Mouse (Mus musculus): ENCODE results near the gene Klc4. TPM values are rescaled to one million over a fixed set of nuclear protein-coding genes. Genes with fewer than 3 reads are reported as not detected.

Klc4 gene
- polyA plus RNA-seq, 1 experiment from 2014 or later, result 32.3 TPM

Other genes with a start within 250 kb of the Klc4 start
- 2.7 and 43.4 TPM in 2 replicates for gene Crip3, start 217.1 kb downstream of the Klc4 start, polyA plus RNA-seq (2015; fragmentation: Nextera tagmentation; extraction: Ambion mirVana)
- gene Slc22a7, start 207.6 kb downstream of the Klc4 start, polyA plus RNA-seq (2015; fragmentation: Nextera tagmentation; extraction: Ambion mirVana), result 1.3 TPM in 1 of 2 replicates, not detected in the other
- gene Ttbk1, start 158.3 kb downstream of the Klc4 start, polyA plus RNA-seq (2015; fragmentation: Nextera tagmentation; extraction: Ambion mirVana), result 5.5 and 7.8 TPM in 2 replicates
- gene Dnph1, start 149.3 kb downstream of the Klc4 start, polyA plus RNA-seq (2015; fragmentation: Nextera tagmentation; extraction: Ambion mirVana), result 13.6 and 22.7 TPM in 2 replicates
- 17.3 and 22.6 TPM in 2 replicates for gene Cul9, start 99.6 kb downstream of the Klc4 start, polyA plus RNA-seq (2015; fragmentation: Nextera tagmentation; extraction: Ambion mirVana)
- gene Srf, start 89.8 kb downstream of the Klc4 start, polyA plus RNA-seq (2015; fragmentation: Nextera tagmentation; extraction: Ambion mirVana), result 2.5 and 6.4 TPM in 2 replicates
- gene Ptk7, start 16.5 kb downstream of the Klc4 start, polyA plus RNA-seq (2015; fragmentation: Nextera tagmentation; extraction: Ambion mirVana), result 29.3 and 41.7 TPM in 2 replicates
- 64.9 and 80.5 TPM in 2 replicates for gene Mrpl2, start 207 bp upstream of the Klc4 start, polyA plus RNA-seq (2015; fragmentation: Nextera tagmentation; extraction: Ambion mirVana)
- 37.1 and 40.1 TPM in 2 replicates for gene Cul7, start 4.3 kb upstream of the Klc4 start, polyA plus RNA-seq (2015; fragmentation: Nextera tagmentation; extraction: Ambion mirVana)
- gene Rrp36, start 28.3 kb upstream of the Klc4 start, polyA plus RNA-seq (2015; fragmentation: Nextera tagmentation; extraction: Ambion mirVana), result 53.5 and 59.1 TPM in 2 replicates
- 275 and 308 TPM in 2 replicates for gene Mea1, start 32.8 kb upstream of the Klc4 start, polyA plus RNA-seq (2015; fragmentation: Nextera tagmentation; extraction: Ambion mirVana)
- gene Klhdc3, start 34.9 kb upstream of the Klc4 start, polyA plus RNA-seq (2015; fragmentation: Nextera tagmentation; extraction: Ambion mirVana), result 166 TPM in 2 replicates
- 89.1 and 93.2 TPM in 2 replicates for gene Ppp2r5d, start 59.1 kb upstream of the Klc4 start, polyA plus RNA-seq (2015; fragmentation: Nextera tagmentation; extraction: Ambion mirVana)
- gene Pex6, start 65.4 kb upstream of the Klc4 start, polyA plus RNA-seq (2015; fragmentation: Nextera tagmentation; extraction: Ambion mirVana), result 27.8 and 28.3 TPM in 2 replicates
- gene Gnmt, start 83.1 kb upstream of the Klc4 start, polyA plus RNA-seq (2015; fragmentation: Nextera tagmentation; extraction: Ambion mirVana), result 1.7 and 1.9 TPM in 2 replicates
- gene Cnpy3, start 106.2 kb upstream of the Klc4 start, polyA plus RNA-seq (2015; fragmentation: Nextera tagmentation; extraction: Ambion mirVana), result 72.2 and 76.1 TPM in 2 replicates
- 0.19 and 43.5 TPM in 2 replicates for gene Ptcra, start 117.7 kb upstream of the Klc4 start, polyA plus RNA-seq (2015; fragmentation: Nextera tagmentation; extraction: Ambion mirVana)
- 53.8 and 56.8 TPM in 2 replicates for gene 2310039H08Rik, start 126.6 kb upstream of the Klc4 start, polyA plus RNA-seq (2015; fragmentation: Nextera tagmentation; extraction: Ambion mirVana)
- 77.2 and 88.4 TPM in 2 replicates for gene Rpl7l1, start 136.7 kb upstream of the Klc4 start, polyA plus RNA-seq (2015; fragmentation: Nextera tagmentation; extraction: Ambion mirVana)
- gene Bicral, start 212.5 kb upstream of the Klc4 start, polyA plus RNA-seq (2015; fragmentation: Nextera tagmentation; extraction: Ambion mirVana), result 6.6 and 8.3 TPM in 2 replicates
- 55.9 and 62.5 TPM in 2 replicates for gene Tbcc, start 244.7 kb upstream of the Klc4 start, polyA plus RNA-seq (2015; fragmentation: Nextera tagmentation; extraction: Ambion mirVana)

Measured in neural tube, embryonic 15.5 days (tissue).